Mouse (Mus musculus) neutrophil, adult 59 days (primary cell): ENCODE results near the gene Ankrd31. TPM values are rescaled to one million over a fixed set of nuclear protein-coding genes. Genes with fewer than 3 reads are reported as not detected.

Source experiments
- total RNA-seq, 2 experiments: library from RNA; stranded (reverse); gene quantifications; 1 replicate in 1 of 2; 2 replicates in 1 of 2; pipeline ENCODE4 v1.2.4; 2023

Gene Ankrd31
- total RNA-seq: not detected

GRCm38 (mm10) chr13:96748109-96748845 is at the start of gene Ankrd31:
Gene Ankrd31 (plus strand): TSS chr13:96748272.

GRCm38 (mm10) chr13:96923999-96924961 is 176.2 kb downstream of the Ankrd31 start, which contains the start of gene Gcnt4:
Gene Gcnt4 (plus strand): TSS chr13:96924689.

Other genes with a start within 250 kb of the Ankrd31 start
- 1 to 10 TPM; 3.2 to 3.4 TPM for gene Polk, start 205.7 kb upstream of the Ankrd31 start, total RNA-seq
- 10 to 100 TPM; 66.5 to 70.1 TPM for gene Col4a3bp, start 205.7 kb upstream of the Ankrd31 start, total RNA-seq
- 10 to 100 TPM; 85.0 to 93.0 TPM for gene Hmgcr, start 77.3 kb upstream of the Ankrd31 start, total RNA-seq
- gene Gcnt4, start 176.4 kb downstream of the Ankrd31 start, total RNA-seq: not detected